In genomic region chr6:142786106-142786505, GRCm38 (mm10) we compare ENCODE assay signal across 14 mouse cellular contexts. TPM values are rescaled to one million over a fixed set of nuclear protein-coding genes. Genes with fewer than 3 reads are reported as not detected.
A peak's percentile ranks its signal among the peaks of the same experiment; 100 is the strongest.
DNase-seq lines count a peak whose midpoint lies in the region; ATAC-seq and TF ChIP-seq lines count a peak whose summit lies in the region.
"Had no signal": no experiment of that assay in that cellular context is flagged by ENCODE, and none has a peak within 500 bp of the region (broad histone marks: within the 10 kb centered on the region; RNA-seq: fewer than 3 reads in every experiment).

No protein-coding gene starts in this region.

- no peak overlapping the region for H3K27ac ChIP-seq in forebrain, embryonic 14.5 days (ENCODE audit: low read depth, low read length)
- no peak overlapping the region for H3K27ac ChIP-seq in forebrain, embryonic 12.5 days
- H3K27ac ChIP-seq in midbrain, embryonic 14.5 days (replicated peaks; ENCODE audit: low read depth, low read length): no peak overlapping the region
- H3K27ac ChIP-seq in midbrain, embryonic 11.5 days (ENCODE audit: low read depth, low read length): no peak overlapping the region
- H3K27ac ChIP-seq: embryonic facial prominence, embryonic 10.5 days; embryonic facial prominence, embryonic 12.5 days; forebrain, embryonic 15.5 days had no signal

- DNase-seq in forebrain, embryonic 14.5 days (ENCODE audit: low spot score): peak; percentile 15
- DNase-seq in midbrain, embryonic 14.5 days: peak; percentile 54
- DNase-seq in midbrain, embryonic 11.5 days (ENCODE audit: low spot score, missing footprints): no peak
- DNase-seq in brain, embryonic 14.5 days (ENCODE audit: low read depth): peak; percentile 57

- no peaks in the 10 kb centered on the region for H3K27me3 ChIP-seq in forebrain, embryonic 14.5 days (replicated peaks; ENCODE audit: control insufficient read depth, insufficient read depth, low read length)
- peaks cover 15% of the 10 kb centered on the region for H3K27me3 ChIP-seq in forebrain, embryonic 12.5 days
- H3K27me3 ChIP-seq in midbrain, embryonic 14.5 days (ENCODE audit: control insufficient read depth, insufficient read depth, low read length): no peaks in the 10 kb centered on the region
- H3K27me3 ChIP-seq in midbrain, embryonic 11.5 days (ENCODE audit: control insufficient read depth, insufficient read depth, low read length): no peaks in the 10 kb centered on the region
- H3K27me3 ChIP-seq: CH12.LX; embryonic facial prominence, embryonic 12.5 days; Patski had no signal

- peaks cover 11% of the 10 kb centered on the region; the same call in 1 of the 2 replicates for H3K4me1 ChIP-seq in forebrain, embryonic 14.5 days (ENCODE audit: control insufficient read depth, insufficient read depth, low read length)
- H3K4me1 ChIP-seq in forebrain, embryonic 12.5 days: peaks cover 9% of the 10 kb centered on the region; the same call in 1 of the 2 replicates
- H3K4me1 ChIP-seq in midbrain, embryonic 14.5 days (ENCODE audit: control insufficient read depth, insufficient read depth, low read length): 0 out of 2 replicates have a peak, but pooled peaks cover 2% of the 10 kb centered on the region
- peaks cover 2% of the 10 kb centered on the region; the same call in 1 of the 2 replicates for H3K4me1 ChIP-seq in midbrain, embryonic 11.5 days (ENCODE audit: control insufficient read depth, insufficient read depth, low read length)
- H3K4me1 ChIP-seq: embryonic facial prominence, embryonic 10.5 days; embryonic facial prominence, embryonic 12.5 days had no signal

- H3K4me3 ChIP-seq in forebrain, embryonic 14.5 days (ENCODE audit: low read depth, low read length): no peak overlapping the region
- H3K4me3 ChIP-seq in forebrain, embryonic 12.5 days (replicated peaks): no peak overlapping the region
- H3K4me3 ChIP-seq in midbrain, embryonic 14.5 days (replicated peaks; ENCODE audit: low read depth, low read length): no peak overlapping the region
- no peak overlapping the region for H3K4me3 ChIP-seq in midbrain, embryonic 11.5 days (ENCODE audit: low read depth, low read length)
- H3K4me3 ChIP-seq: embryonic facial prominence, embryonic 10.5 days; embryonic facial prominence, embryonic 12.5 days; forebrain, embryonic 15.5 days had no signal

- no peaks in the 10 kb centered on the region for H3K9me3 ChIP-seq in forebrain, embryonic 14.5 days (replicated peaks; ENCODE audit: control insufficient read depth, low read length)
- H3K9me3 ChIP-seq in forebrain, embryonic 12.5 days: no peaks in the 10 kb centered on the region
- no peaks in the 10 kb centered on the region for H3K9me3 ChIP-seq in midbrain, embryonic 14.5 days (ENCODE audit: control insufficient read depth, low read length)
- H3K9me3 ChIP-seq in midbrain, embryonic 11.5 days (ENCODE audit: control insufficient read depth, low read length): no peaks in the 10 kb centered on the region
- H3K9me3 ChIP-seq: embryonic facial prominence, embryonic 10.5 days; embryonic facial prominence, embryonic 12.5 days; forebrain, embryonic 15.5 days; G1E had no signal

- WGBS in forebrain, embryonic 14.5 days: 86% methylated on average over 21 of the region's 21 CpGs
- WGBS in forebrain, embryonic 12.5 days: 88% methylated on average over 21 of the region's 21 CpGs
- WGBS in midbrain, embryonic 14.5 days: 84% methylated on average over 21 of the region's 21 CpGs
- whole genome bisulfite sequencing in midbrain, embryonic 11.5 days: 86% methylated on average over 21 of the region's 21 CpGs

- no peak for ATAC-seq in forebrain, embryonic 14.5 days
- no peak for ATAC-seq in forebrain, embryonic 12.5 days (ENCODE audit: low FRiP score)
- ATAC-seq in midbrain, embryonic 14.5 days (ENCODE audit: low FRiP score, low TSS enrichment): no peak
- no peak for ATAC-seq in midbrain, embryonic 11.5 days (ENCODE audit: low FRiP score)
- ATAC-seq: forebrain, embryonic 15.5 days; Patski had no signal

- TF ChIP-seq CTCF in brain, embryonic 14.5 days (IDR thresholded peaks at IDR 0.05; ENCODE audit: borderline replicate concordance, extremely low read depth, insufficient read depth, insufficient read length): no peak

- TF ChIP-seq POLR2A in brain, embryonic 14.5 days (IDR thresholded peaks at IDR 0.05; ENCODE audit: borderline replicate concordance, extremely low read depth, insufficient read depth, insufficient read length, poor library complexity, severe bottlenecking): no peak

- H3K4me2 ChIP-seq in forebrain, embryonic 14.5 days (ENCODE audit: low read length): no peak overlapping the region
- no peak overlapping the region for H3K4me2 ChIP-seq in forebrain, embryonic 12.5 days
- H3K4me2 ChIP-seq in midbrain, embryonic 14.5 days (ENCODE audit: low read length): no peak overlapping the region
- no peak overlapping the region for H3K4me2 ChIP-seq in midbrain, embryonic 11.5 days
- H3K4me2 ChIP-seq: embryonic facial prominence, embryonic 12.5 days; forebrain, embryonic 15.5 days had no signal

- H3K36me3 ChIP-seq in forebrain, embryonic 14.5 days (ENCODE audit: control insufficient read depth, insufficient read depth, low read length): no peaks in the 10 kb centered on the region
- H3K36me3 ChIP-seq in forebrain, embryonic 12.5 days (replicated peaks): no peaks in the 10 kb centered on the region
- H3K36me3 ChIP-seq in midbrain, embryonic 14.5 days (ENCODE audit: control insufficient read depth, insufficient read depth, low read length): no peaks in the 10 kb centered on the region
- no peaks in the 10 kb centered on the region for H3K36me3 ChIP-seq in midbrain, embryonic 11.5 days (ENCODE audit: control insufficient read depth, insufficient read depth, low read length)
- H3K36me3 ChIP-seq: embryonic facial prominence, embryonic 10.5 days; embryonic facial prominence, embryonic 12.5 days; forebrain, embryonic 15.5 days; G1E had no signal

- H3K9ac ChIP-seq in forebrain, embryonic 14.5 days (ENCODE audit: low read length): no peak overlapping the region
- no peak overlapping the region for H3K9ac ChIP-seq in forebrain, embryonic 12.5 days
- H3K9ac ChIP-seq in midbrain, embryonic 14.5 days (replicated peaks; ENCODE audit: low read length): no peak overlapping the region
- H3K9ac ChIP-seq in midbrain, embryonic 11.5 days (ENCODE audit: low read length): no peak overlapping the region
- H3K9ac ChIP-seq: embryonic facial prominence, embryonic 12.5 days; forebrain, embryonic 15.5 days had no signal

RNA-seq across cellular contexts. Expression of gene Sult6b2, which starts 18.2 kb away (rescaled TPM):
- 0.18 TPM in 1 of 2 replicates, not detected in the other for polyA plus RNA-seq in forebrain, embryonic 14.5 days (2014; fragmentation: Nextera tagmentation; extraction: Ambion mirVana)
- 0.09 and 0.17 TPM in 2 replicates for polyA plus RNA-seq in forebrain, embryonic 12.5 days (2016; fragmentation: Nextera tagmentation; extraction: Ambion mirVana)
- 0.32 TPM in 1 of 2 replicates, not detected in the other for polyA plus RNA-seq in midbrain, embryonic 14.5 days (2014; fragmentation: Nextera tagmentation; extraction: Ambion mirVana)
- polyA plus RNA-seq in midbrain, embryonic 11.5 days (2014; fragmentation: Nextera tagmentation; extraction: Ambion mirVana): 0.14 and 0.16 TPM in 2 replicates
- 0.15 and 0.25 TPM in 2 replicates for polyA plus RNA-seq in brain, embryonic 14.5 days (2012; rRNA removed)
- polyA plus RNA-seq: activated CD4-positive, CD25-positive, alpha-beta regulatory T cell, adult 4 months; CD4-positive, CD25-positive, alpha-beta regulatory T cell, adult 4 months; embryonic facial prominence, embryonic 10.5 days; embryonic facial prominence, embryonic 12.5 days; embryonic facial prominence, embryonic 14.5 days; G1E had no signal

RNA-seq across cellular contexts. Expression of gene Cmas, which starts 29.6 kb away (rescaled TPM):
- 159 and 173 TPM in 2 replicates for polyA plus RNA-seq in forebrain, embryonic 14.5 days (2014; fragmentation: Nextera tagmentation; extraction: Ambion mirVana)
- polyA plus RNA-seq in forebrain, embryonic 12.5 days (2016; fragmentation: Nextera tagmentation; extraction: Ambion mirVana): 117 and 119 TPM in 2 replicates
- 228 and 230 TPM in 2 replicates for polyA plus RNA-seq in midbrain, embryonic 14.5 days (2014; fragmentation: Nextera tagmentation; extraction: Ambion mirVana)
- 133 and 136 TPM in 2 replicates for polyA plus RNA-seq in midbrain, embryonic 11.5 days (2014; fragmentation: Nextera tagmentation; extraction: Ambion mirVana)
- polyA plus RNA-seq in brain, embryonic 14.5 days (2012; rRNA removed): 98.2 and 115 TPM in 2 replicates
